In the genomic region with DNA sequence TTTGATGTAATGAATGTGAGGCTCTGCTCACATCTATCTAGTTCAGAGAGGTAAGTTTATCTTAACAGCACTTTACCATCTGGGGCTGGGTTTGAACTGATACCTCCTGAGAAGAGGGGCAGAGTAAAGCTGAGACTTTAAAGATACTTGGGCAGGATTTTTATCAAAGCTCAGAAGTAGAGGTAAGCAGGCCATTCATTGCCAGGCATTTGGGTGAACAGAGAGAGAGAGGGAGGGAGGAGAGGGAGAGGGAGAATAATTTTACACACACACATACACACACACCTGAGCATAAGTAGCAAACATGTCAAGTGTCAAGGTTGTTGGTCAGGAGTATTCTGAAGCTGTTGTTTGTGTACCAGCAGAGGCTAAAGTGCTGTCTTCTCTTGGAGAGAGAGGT, we compare ENCODE assay signal across 9 mouse cellular contexts. TPM values are rescaled to one million over a fixed set of nuclear protein-coding genes. Genes with fewer than 3 reads are reported as not detected.
A peak's percentile ranks its signal among the peaks of the same experiment; 100 is the strongest.
DNase-seq lines count a peak whose midpoint lies in the region; ATAC-seq and TF ChIP-seq lines count a peak whose summit lies in the region.
"Had no signal": no experiment of that assay in that cellular context is flagged by ENCODE, and none has a peak within 500 bp of the region (broad histone marks: within the 10 kb centered on the region; RNA-seq: fewer than 3 reads in every experiment).

A gene (plus strand): TSS at position 301 of the 400 bp plus-strand sequence.

- no peak for DNase-seq in kidney, adult 2 months
- no peak for DNase-seq in kidney, postnatal 10 days
- no peak for DNase-seq in adrenal gland, postnatal 36 days
- no peak for DNase-seq in midbrain, embryonic 14.5 days
- DNase-seq in left cerebral cortex, adult 9 months (ENCODE audit: low spot score in 2 of 2) = no peak
- no peak for DNase-seq in right cerebral cortex, postnatal 25 days
- DNase-seq in gastrocnemius, adult 8-10 months (ENCODE audit: low spot score in 2 of 2) = no peak

- H3K9me3 ChIP-seq in hindbrain, embryonic 12.5 days (replicated peaks) = no peaks in the 10 kb centered on the region
- H3K9me3 ChIP-seq in midbrain, embryonic 14.5 days (ENCODE audit: control insufficient read depth, low read length) = no peaks in the 10 kb centered on the region

- TF ChIP-seq CTCF in kidney, adult 2 months (conservative IDR thresholded peaks at IDR 0.05; ENCODE audit: insufficient read depth, insufficient read length, low read depth, low read length) = no peak

- H3K27ac ChIP-seq in kidney, adult 2 months (ENCODE audit: insufficient read depth, low read depth, low read length) = peak within 1 kb of the TSS; percentile 78
- peak within 1 kb of the TSS; percentile 37 for H3K27ac ChIP-seq in hindbrain, embryonic 12.5 days
- H3K27ac ChIP-seq in midbrain, embryonic 14.5 days (replicated peaks; ENCODE audit: low read depth, low read length) = no peak within 1 kb of the TSS

- no peaks in the 10 kb centered on the region for H3K4me1 ChIP-seq in kidney, adult 2 months (ENCODE audit: control insufficient read depth, insufficient read depth, low read length)
- peaks cover 10% of the 10 kb centered on the region for H3K4me1 ChIP-seq in hindbrain, embryonic 12.5 days
- H3K4me1 ChIP-seq in midbrain, embryonic 14.5 days (ENCODE audit: control insufficient read depth, insufficient read depth, low read length) = peaks cover 8% of the 10 kb centered on the region; the same call in 1 of the 2 replicates

- no peaks in the 10 kb centered on the region for H3K36me3 ChIP-seq in kidney, adult 2 months (ENCODE audit: control insufficient read depth, insufficient read depth, low read length)
- no peaks in the 10 kb centered on the region for H3K36me3 ChIP-seq in hindbrain, embryonic 12.5 days
- no peaks in the 10 kb centered on the region for H3K36me3 ChIP-seq in midbrain, embryonic 14.5 days (ENCODE audit: control insufficient read depth, insufficient read depth, low read length)

- TF ChIP-seq POLR2A in kidney, adult 2 months (IDR thresholded peaks at IDR 0.05; ENCODE audit: low read depth, low read length) = no peak

- ATAC-seq in hindbrain, embryonic 12.5 days (ENCODE audit: low FRiP score) = no peak
- ATAC-seq in midbrain, embryonic 14.5 days (ENCODE audit: low FRiP score, low TSS enrichment) = no peak

- peak within 1 kb of the TSS; percentile 61 for H3K4me3 ChIP-seq in kidney, adult 2 months (ENCODE audit: insufficient read depth, low read depth, low read length)
- H3K4me3 ChIP-seq in hindbrain, embryonic 12.5 days = peak within 1 kb of the TSS; percentile 31
- peak within 1 kb of the TSS; percentile 29 for H3K4me3 ChIP-seq in midbrain, embryonic 14.5 days (replicated peaks; ENCODE audit: low read depth, low read length)

- no peaks in the 10 kb centered on the region for H3K27me3 ChIP-seq in kidney, adult 2 months (replicated peaks; ENCODE audit: control insufficient read depth, insufficient read depth, low read length)
- H3K27me3 ChIP-seq in hindbrain, embryonic 12.5 days = 0 out of 2 replicates have a peak, but pooled peaks cover 7% of the 10 kb centered on the region
- H3K27me3 ChIP-seq in midbrain, embryonic 14.5 days (ENCODE audit: control insufficient read depth, insufficient read depth, low read length) = no peaks in the 10 kb centered on the region
- H3K27me3 ChIP-seq: Patski had no signal

- peak within 1 kb of the TSS; percentile 63 for H3K4me2 ChIP-seq in hindbrain, embryonic 12.5 days (replicated peaks)
- peak within 1 kb of the TSS; percentile 67 for H3K4me2 ChIP-seq in midbrain, embryonic 14.5 days (ENCODE audit: low read length)

- H3K9ac ChIP-seq in hindbrain, embryonic 12.5 days = peak within 1 kb of the TSS; percentile 8; the same call in 1 of the 2 replicates
- H3K9ac ChIP-seq in midbrain, embryonic 14.5 days (replicated peaks; ENCODE audit: low read length) = peak within 1 kb of the TSS; percentile 23; the same call in 1 of the 2 replicates

RNA-seq across cellular contexts. Expression of the gene that starts here (rescaled TPM):
- polyA plus RNA-seq in kidney, adult 2 months (2012; rRNA removed) = 6.1 and 7.9 TPM in 2 replicates
- 10 to 100 TPM; 12.9 to 18.4 TPM for total RNA-seq in adrenal gland, postnatal 36 days (2021)
- polyA plus RNA-seq in hindbrain, embryonic 12.5 days (2016; fragmentation: Nextera tagmentation; extraction: Ambion mirVana) = 5.1 and 5.9 TPM in 2 replicates
- 0.93 and 3.3 TPM in 2 replicates for polyA plus RNA-seq in midbrain, embryonic 14.5 days (2014; fragmentation: Nextera tagmentation; extraction: Ambion mirVana)
- total RNA-seq in gastrocnemius, adult 8-10 months (2022) = 1 to 10 TPM; 1.1 to 2.5 (median 1.8) TPM
